Mouse (Mus musculus) midbrain, embryonic 16.5 days (tissue): ENCODE data around the gene Btnl10. TPM values are rescaled to one million over a fixed set of nuclear protein-coding genes. Genes with fewer than 3 reads are reported as not detected.

ENCODE experiments used
- ATAC-seq: fragments of 200-750 bp; cut with Nextera tagmentation; 2 replicates; pipeline ENCODE4 v1.8.0; 2017; ENCODE audit warnings: moderate TSS enrichment
- H3K27ac ChIP-seq: fragments of 300-500 bp; sonication (generic); 2 replicates; pipeline ENCODE4 v1.5.1; 2014; ENCODE audit warnings: mild to moderate bottlenecking, low read length, mixed read lengths
- H3K27me3 ChIP-seq: fragments of 300-500 bp; sonication (generic); 2 replicates; pipeline ENCODE4 v1.6.1; 2014; ENCODE audit warnings: low read depth, low read length, mixed read lengths; ENCODE audit not compliant: control insufficient read depth, insufficient read depth
- H3K36me3 ChIP-seq: fragments of 300-500 bp; sonication (generic); 2 replicates; pipeline ENCODE4 v1.6.1; 2014; ENCODE audit warnings: mild to moderate bottlenecking, low read length, moderate library complexity, mixed read lengths; ENCODE audit not compliant: control insufficient read depth, insufficient read depth
- H3K4me1 ChIP-seq: fragments of 300-500 bp; sonication (generic); 2 replicates; pipeline ENCODE4 v1.6.1; 2014; ENCODE audit warnings: mild to moderate bottlenecking, low read length, mixed read lengths; ENCODE audit not compliant: control insufficient read depth, insufficient read depth
- H3K4me2 ChIP-seq: fragments of 300-500 bp; sonication (generic); 2 replicates; pipeline ENCODE4 v1.6.1; 2014; ENCODE audit warnings: mild to moderate bottlenecking, low read length, mixed read lengths
- H3K4me3 ChIP-seq: fragments of 300-500 bp; sonication (generic); 2 replicates; pipeline ENCODE4 v1.5.1; 2014; ENCODE audit warnings: low read depth, mild to moderate bottlenecking, low read length, moderate library complexity, mixed read lengths
- H3K9ac ChIP-seq: fragments of 300-500 bp; sonication (generic); 2 replicates; pipeline ENCODE4 v1.6.1; 2014; ENCODE audit warnings: low read depth, low read length, mixed read lengths
- H3K9me3 ChIP-seq: fragments of 300-500 bp; sonication (generic); replicated peaks from 2 replicates; pipeline ENCODE4 v1.6.1; 2014; ENCODE audit warnings: mild to moderate bottlenecking, low read length, mixed read lengths; ENCODE audit not compliant: control insufficient read depth, poor library complexity, severe bottlenecking
- WGBS: fragments of 180-500 bp; shearing (Covaris S2); extraction: QIAGEN DNeasy Blood & Tissue Kit; methylation state at CpG from one replicate; pipeline ENCODE4 v1.1.7; 2014; 5-methylcytosine and 5-hydroxymethylcytosine counted together
- polyA plus RNA-seq: library from polyadenylated mRNA; unstranded; fragments of >200 nt; fragmentation: Nextera tagmentation; extraction: Ambion mirVana; gene quantifications from 2 replicates; pipeline ENCODE4 v1.2.1, GENCODE M21; 2015

Btnl10 gene
- polyA plus RNA-seq, 1 experiment from 2014 or later, result not detected

DNA sequence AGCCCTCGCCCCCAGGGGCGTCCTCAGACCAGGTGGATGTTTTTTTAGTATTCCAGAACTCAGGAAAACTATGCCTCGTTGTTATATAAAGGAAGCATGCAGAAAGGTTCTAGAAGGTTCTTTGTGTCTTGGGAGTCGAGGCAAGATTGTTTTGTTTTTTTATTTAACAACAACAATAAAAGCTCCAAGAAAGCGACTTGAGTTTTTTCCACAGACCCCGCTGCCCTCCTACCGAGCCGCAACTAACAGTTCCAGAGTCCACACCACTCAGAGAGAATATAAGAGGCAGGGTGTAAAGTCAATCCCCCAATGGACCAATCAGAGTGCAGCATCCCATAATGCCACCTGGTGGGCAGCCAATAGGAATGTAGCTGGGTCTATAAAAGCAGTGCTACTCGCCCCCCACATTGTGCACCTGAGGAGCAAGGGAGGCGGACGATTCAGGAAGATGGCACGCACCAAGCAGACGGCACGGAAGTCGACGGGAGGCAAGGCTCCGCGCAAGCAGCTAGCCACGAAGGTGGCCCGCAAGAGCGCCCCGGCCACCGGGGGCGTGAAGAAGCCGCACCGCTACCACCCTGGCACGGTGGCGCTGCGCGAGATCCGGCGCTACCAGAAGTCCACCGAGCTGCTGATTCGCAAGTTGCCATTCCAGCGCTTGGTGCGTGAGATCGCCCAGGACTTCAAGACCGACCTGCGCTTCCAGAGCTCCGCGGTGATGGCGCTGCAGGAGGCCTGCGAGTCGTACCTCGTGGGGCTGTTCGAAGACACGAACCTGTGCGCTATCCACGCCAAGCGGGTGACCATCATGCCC lies 43.9 kb downstream of the Btnl10 start:
- ATAC-seq, result no peak
- Histone ChIP-seq H3K36me3 (0 out of 2 replicates have a peak, but pooled peaks cover 3% of the 10 kb centered on the region), H3K4me2 (no peak overlapping the region), H3K27ac (no peak overlapping the region), H3K9me3 (no peaks in the 10 kb centered on the region), H3K4me1 (peaks cover 27% of the 10 kb centered on the region), H3K4me3 (no peak overlapping the region), H3K27me3 (no peaks in the 10 kb centered on the region), H3K9ac (no peak overlapping the region)
- 65% methylated on average over 50 of the region's 50 CpGs for WGBS

- no peak for ATAC-seq
- Histone ChIP-seq H3K9ac (no peak overlapping the region), H3K27me3 (no peaks in the 10 kb centered on the region), H3K4me2 (no peak overlapping the region), H3K27ac (no peak overlapping the region), H3K4me3 (no peak overlapping the region), H3K36me3 (no peaks in the 10 kb centered on the region), H3K4me1 (peaks cover 7% of the 10 kb centered on the region), H3K9me3 (no peaks in the 10 kb centered on the region)
- WGBS, result 41% methylated on average over 17 of the region's 17 CpGs
Measured at GRCm38 (mm10) chr11:58963543-58963942, 45.8 kb downstream of the Btnl10 start.

DNA sequence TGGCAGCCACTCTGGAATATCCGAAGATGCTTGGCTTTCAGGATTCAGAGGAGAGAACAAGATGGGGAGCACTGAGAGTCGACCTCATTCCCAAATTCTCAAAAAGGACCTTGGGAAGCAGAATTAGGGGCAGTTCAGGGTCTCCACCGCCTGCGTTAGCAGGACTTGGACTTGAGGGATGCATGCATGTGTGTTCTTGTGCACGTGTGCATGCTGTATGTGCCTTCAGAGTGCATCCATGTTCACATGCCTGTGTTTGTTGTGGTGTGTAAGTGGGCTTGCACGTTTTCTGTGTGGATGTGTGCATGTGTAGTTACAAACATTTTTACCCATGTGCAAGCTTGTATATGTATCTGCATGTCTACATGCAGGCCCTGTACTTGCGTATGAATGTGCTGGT lies 46.5 kb downstream of the Btnl10 start:
- WGBS, result 86% methylated on average over 7 of the region's 7 CpGs

DNA sequence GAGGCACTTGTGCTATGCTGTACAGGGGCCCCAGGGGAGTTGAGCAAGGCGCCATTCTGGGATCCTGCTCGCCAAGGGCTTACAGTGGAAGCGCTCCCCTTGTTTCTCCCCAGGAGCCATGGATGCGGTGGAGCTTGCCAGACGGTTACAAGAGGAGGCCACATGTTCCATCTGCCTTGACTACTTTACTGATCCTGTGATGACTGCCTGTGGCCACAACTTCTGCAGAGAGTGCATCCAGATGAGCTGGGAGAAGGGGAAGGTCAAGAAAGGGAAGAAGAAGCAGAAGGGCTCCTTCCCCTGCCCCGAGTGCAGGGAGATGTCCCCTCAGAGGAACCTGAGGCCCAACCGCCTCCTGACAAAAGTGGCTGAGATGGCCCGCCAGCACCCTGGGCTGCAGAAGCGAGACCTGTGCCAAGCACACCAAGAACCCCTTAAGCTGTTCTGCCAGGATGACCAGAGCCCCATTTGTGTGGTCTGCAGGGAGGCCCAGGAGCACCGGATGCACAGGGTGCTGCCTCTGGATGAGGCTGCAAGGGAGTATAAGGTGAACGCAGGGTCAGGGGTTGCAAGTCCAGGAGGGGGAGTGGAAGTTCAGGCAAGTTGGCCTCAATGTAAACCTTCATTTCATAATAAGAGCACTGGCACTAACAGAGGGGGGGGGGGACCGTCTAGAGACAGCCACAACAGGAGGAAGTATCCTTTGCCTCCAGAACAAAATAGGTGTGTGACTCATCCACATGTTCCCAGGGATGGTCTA lies 47.5 kb downstream of the Btnl10 start:
- no peak overlapping the region for H3K27ac ChIP-seq
- H3K4me1 ChIP-seq, result no peaks in the 10 kb centered on the region
- H3K4me2 ChIP-seq, result no peak overlapping the region
- H3K36me3 ChIP-seq, result no peaks in the 10 kb centered on the region
- 45% methylated on average over 12 of the region's 12 CpGs for WGBS
- H3K4me3 ChIP-seq, result no peak overlapping the region
- H3K9ac ChIP-seq, result no peak overlapping the region
- no peaks in the 10 kb centered on the region for H3K9me3 ChIP-seq
- H3K27me3 ChIP-seq, result no peaks in the 10 kb centered on the region
- ATAC-seq, result no peak

More for the DNA sequence above, 46.5 kb downstream of the Btnl10 start:
- Histone ChIP-seq H3K4me2 (no peak overlapping the region), H3K4me3 (no peak overlapping the region), H3K9me3 (no peaks in the 10 kb centered on the region), H3K36me3 (no peaks in the 10 kb centered on the region), H3K9ac (no peak overlapping the region), H3K27ac (no peak overlapping the region), H3K27me3 (no peaks in the 10 kb centered on the region), H3K4me1 (peaks cover 4% of the 10 kb centered on the region; the same call in 1 of the 2 replicates)
- no peak for ATAC-seq

DNA sequence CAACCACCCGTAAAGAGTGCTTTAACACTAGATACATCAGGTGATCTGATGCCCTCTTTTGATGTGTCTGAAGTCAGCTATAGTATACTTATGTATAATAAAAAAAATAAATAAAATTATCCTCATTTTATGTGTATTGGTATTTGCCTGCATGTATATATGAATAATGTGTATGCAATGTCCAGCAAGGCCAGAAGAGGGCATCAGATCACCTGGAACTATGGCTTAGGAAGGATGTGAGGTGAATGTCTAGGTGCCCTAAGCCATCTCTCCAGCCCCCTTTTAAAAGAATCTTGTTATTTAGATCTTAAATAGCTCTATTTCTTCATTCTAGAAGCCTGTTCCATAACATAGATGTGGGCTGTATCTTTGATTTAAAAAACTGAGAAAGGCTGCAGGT lies 49.6 kb downstream of the Btnl10 start:
- no peak overlapping the region for H3K4me2 ChIP-seq
- 97% methylated on average over 1 of the region's 1 CpGs for WGBS
- no peaks in the 10 kb centered on the region for H3K4me1 ChIP-seq
- H3K27ac ChIP-seq, result no peak overlapping the region
- H3K4me3 ChIP-seq, result no peak overlapping the region
- H3K36me3 ChIP-seq, result no peaks in the 10 kb centered on the region; the same call in 1 of the 2 replicates
- ATAC-seq, result no peak
- H3K9me3 ChIP-seq, result no peaks in the 10 kb centered on the region
- H3K27me3 ChIP-seq, result no peaks in the 10 kb centered on the region
- H3K9ac ChIP-seq, result no peak overlapping the region

DNA sequence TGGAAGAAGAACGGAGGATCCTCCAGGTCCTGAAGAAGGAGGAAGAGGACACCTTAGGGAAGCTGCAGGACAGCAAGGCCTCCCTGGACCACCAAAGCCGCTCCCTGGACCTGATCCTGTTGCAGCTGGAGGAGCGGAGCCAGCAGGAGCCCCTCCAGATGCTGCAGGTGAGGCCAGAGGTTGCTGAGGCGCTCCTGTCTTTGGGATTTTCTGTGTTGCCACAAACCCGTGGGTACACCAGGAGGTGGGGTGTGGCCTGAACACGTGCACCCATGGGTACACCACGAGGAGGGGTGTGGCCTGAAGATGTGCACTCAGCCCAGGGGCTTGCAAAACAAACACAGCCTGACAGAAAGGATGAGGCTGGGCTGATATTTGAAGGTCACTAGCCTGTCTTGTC lies 50.8 kb downstream of the Btnl10 start:
- Histone ChIP-seq H3K9me3 (no peaks in the 10 kb centered on the region), H3K4me3 (no peak overlapping the region), H3K36me3 (no peaks in the 10 kb centered on the region; the same call in 1 of the 2 replicates), H3K27ac (no peak overlapping the region), H3K4me2 (no peak overlapping the region), H3K27me3 (no peaks in the 10 kb centered on the region), H3K4me1 (no peaks in the 10 kb centered on the region), H3K9ac (no peak overlapping the region)
- WGBS, result 87% methylated on average over 7 of the region's 7 CpGs
- ATAC-seq, result no peak

DNA sequence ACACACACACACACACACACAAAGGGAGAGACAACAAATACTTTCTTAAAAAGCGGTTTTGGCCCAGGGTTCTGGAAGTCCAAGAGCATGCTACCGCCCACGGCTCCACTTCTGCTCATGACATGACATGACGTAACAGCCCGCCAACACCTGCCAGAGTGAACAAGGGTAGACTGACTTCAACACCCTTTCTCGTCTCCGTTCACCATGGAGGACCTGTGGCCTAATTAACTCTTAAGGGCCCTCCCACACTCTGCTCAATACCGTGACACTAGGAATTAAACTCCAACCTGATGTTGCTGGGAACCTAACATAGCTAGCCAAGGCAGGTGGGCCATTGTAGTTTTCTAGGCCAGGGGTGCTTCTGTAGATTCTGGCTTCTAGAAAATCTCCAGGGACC lies 51.3 kb downstream of the Btnl10 start:
- H3K9me3 ChIP-seq, result no peaks in the 10 kb centered on the region
- H3K36me3 ChIP-seq, result no peaks in the 10 kb centered on the region; the same call in 1 of the 2 replicates
- H3K4me3 ChIP-seq, result no peak overlapping the region
- no peak overlapping the region for H3K27ac ChIP-seq
- ATAC-seq, result no peak
- WGBS, result 91% methylated on average over 8 of the region's 8 CpGs
- no peaks in the 10 kb centered on the region for H3K27me3 ChIP-seq
- H3K4me2 ChIP-seq, result no peak overlapping the region
- no peak overlapping the region for H3K9ac ChIP-seq
- no peaks in the 10 kb centered on the region for H3K4me1 ChIP-seq

GRCm38 (mm10) chr11:58969659-58970058 lies 52.0 kb downstream of the Btnl10 start:
- WGBS, result 79% methylated on average over 6 of the region's 6 CpGs
- no peak overlapping the region for H3K27ac ChIP-seq
- ATAC-seq, result no peak
- H3K9me3 ChIP-seq, result no peaks in the 10 kb centered on the region
- no peak overlapping the region for H3K4me3 ChIP-seq
- H3K4me1 ChIP-seq, result no peaks in the 10 kb centered on the region
- H3K4me2 ChIP-seq, result no peak overlapping the region
- peaks cover 3% of the 10 kb centered on the region; the same call in 1 of the 2 replicates for H3K36me3 ChIP-seq
- H3K9ac ChIP-seq, result no peak overlapping the region
- no peaks in the 10 kb centered on the region for H3K27me3 ChIP-seq
